Mouse (Mus musculus) liver, embryonic 14.5 days (tissue): Measurements from ENCODE around the gene Tec.

Experiments used
- CTCF ChIP-seq: IDR thresholded peaks from 2 replicates; pipeline ENCODE4 v1.5.1; 2016; ENCODE audit warnings: antibody characterized with exemption, low read depth, control low read depth
- EP300 ChIP-seq: IDR thresholded peaks from 2 replicates; pipeline ENCODE4 v1.6.1; 2016; ENCODE audit warnings: antibody characterized with exemption, low read depth

DNA sequence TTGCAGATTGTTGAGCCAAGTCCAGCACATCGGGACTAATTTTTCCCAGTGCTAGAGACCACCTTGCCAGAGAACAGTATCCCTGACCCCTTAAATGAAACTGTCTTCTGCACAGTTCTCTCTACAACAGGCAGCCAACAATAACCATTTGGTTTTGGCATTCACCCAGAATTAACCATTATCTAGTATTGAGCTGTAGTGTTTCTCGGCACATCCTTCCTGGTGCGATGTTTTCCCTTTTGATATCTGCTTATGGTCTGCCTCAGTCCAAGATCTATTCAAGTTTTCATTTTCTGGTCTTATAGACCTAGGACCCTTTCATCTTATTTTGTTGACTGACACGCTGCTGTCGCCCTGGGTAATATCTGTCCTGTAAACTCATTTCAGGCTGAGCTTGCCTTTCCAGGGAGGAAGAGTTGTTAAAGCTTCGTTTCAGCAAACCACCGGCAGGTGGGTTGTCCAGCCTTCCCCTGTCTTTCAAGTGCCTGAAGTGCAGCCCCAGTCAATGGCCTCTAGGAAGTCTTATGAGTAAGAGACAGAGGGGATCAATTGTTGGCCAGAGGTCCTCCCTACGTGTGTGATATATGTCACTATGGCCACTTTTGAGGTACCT lies 40.1 kb upstream of the Tec start:
- TF ChIP-seq CTCF (no peak), EP300 (no peak)
